Mouse (Mus musculus): ENCODE results near the gene Nthl1. TPM values are rescaled to one million over a fixed set of nuclear protein-coding genes. Genes with fewer than 3 reads are reported as not detected.

The Nthl1 gene
- 6.5 and 6.9 TPM in 2 replicates for polyA plus RNA-seq (2015; fragmentation: Nextera tagmentation; extraction: Ambion mirVana)

DNA sequence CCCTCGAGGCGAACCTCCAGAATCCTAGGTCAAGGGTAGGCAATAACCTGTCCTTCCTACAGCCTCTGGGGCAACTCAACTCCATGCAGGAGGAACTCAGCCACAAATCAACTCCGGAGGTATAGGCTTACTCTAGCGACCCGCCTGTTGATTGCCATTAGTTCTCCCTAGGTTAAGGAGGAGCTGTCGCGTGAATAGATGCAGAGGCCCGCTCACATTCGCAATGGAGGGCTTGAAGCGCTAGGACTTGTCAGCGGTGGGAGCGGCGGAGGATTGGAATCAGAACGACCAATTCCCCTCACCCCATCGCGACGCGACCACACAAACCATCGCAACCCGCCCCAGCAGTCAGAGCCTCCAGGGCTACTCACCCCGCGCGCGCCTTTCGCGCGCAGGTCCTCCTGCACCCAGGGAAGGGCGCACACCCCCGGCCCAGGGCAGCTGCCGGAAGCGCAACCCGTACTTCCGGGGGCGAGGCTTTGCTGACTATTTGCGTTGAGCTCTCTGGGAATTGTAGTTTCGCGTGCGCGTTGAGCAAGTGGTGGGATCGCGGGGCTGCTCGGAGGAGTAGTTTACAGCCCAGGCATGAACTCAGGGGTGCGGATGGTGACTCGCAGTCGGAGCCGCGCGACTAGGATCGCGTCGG lies at the start of gene Nthl1, which contains the start of gene Tsc2:
TSS of gene Nthl1 (plus strand) at position 514 of the 646 bp plus-strand sequence.
TSS of gene Tsc2 (minus strand) at position 464 of the 646 bp plus-strand sequence.

GRCm38 (mm10) chr17:24650070-24650616 lies 17.7 kb downstream of the Nthl1 start, which contains the start of gene Slc9a3r2:
Slc9a3r2 (minus strand) TSS chr17:24650327.

DNA sequence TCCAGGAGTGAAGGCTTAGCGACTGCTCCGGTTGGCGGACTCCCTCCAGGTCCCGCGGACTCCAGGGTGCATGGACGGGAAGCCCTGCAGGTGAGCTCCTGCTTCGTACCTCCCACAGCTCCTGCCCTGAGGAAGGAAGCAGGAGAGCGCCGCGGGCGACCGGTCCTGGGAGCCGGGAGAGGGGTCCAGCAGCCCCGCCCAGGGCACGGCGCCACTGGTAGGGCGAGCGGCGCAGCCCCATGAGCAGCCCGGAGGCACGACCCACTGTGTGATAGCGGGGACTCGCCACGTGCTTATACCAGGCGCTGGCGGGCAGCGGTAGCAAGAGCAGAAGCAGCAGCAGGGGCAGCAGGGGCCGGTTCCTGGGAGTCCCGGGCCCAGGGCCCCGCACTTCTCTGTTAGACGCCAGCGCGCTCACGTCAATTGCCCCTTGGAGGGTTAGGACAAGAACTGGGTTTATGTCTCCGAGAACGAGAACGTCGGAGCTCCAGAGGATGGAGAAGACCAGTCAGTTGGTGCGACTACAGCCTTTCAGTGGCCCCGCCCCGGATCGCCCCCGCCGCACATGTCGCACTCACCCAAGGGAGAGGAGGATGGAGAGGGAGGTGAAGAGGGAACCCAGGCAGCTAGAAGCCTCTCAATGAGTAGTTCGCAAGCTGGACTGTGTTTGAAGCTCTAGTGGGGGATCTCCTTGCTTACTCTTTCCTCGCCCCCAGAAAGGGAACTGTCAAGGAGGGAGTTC lies 25.7 kb downstream of the Nthl1 start, which contains the start of gene Npw:
TSS of gene Npw (minus strand) at position 441 of the 742 bp plus-strand sequence.

GRCm38 (mm10) chr17:24669545-24670245 lies 37.2 kb downstream of the Nthl1 start, which contains the start of gene Zfp598:
Zfp598 (plus strand) TSS chr17:24669687.

Small RNA genes lying within 50 kb of the gene (microRNA-seq; reads per million reads assigned to microRNA genes)
- gene Gm24589, result not detected

Other genes starting within 250 kb of the Nthl1 start
- 224 and 246 TPM in 2 replicates for gene Rnps1, start 218.1 kb upstream of the Nthl1 start, polyA plus RNA-seq (2015; fragmentation: Nextera tagmentation; extraction: Ambion mirVana)
- gene Eci1, start 206.0 kb upstream of the Nthl1 start, polyA plus RNA-seq (2015; fragmentation: Nextera tagmentation; extraction: Ambion mirVana), result 67.5 and 76.3 TPM in 2 replicates
- 2.2 and 2.7 TPM in 2 replicates for gene Dnase1l2, start 189.6 kb upstream of the Nthl1 start, polyA plus RNA-seq (2015; fragmentation: Nextera tagmentation; extraction: Ambion mirVana)
- 33.1 and 43.4 TPM in 2 replicates for gene E4f1, start 162.4 kb upstream of the Nthl1 start, polyA plus RNA-seq (2015; fragmentation: Nextera tagmentation; extraction: Ambion mirVana)
- gene Pgp, start 162.3 kb upstream of the Nthl1 start, polyA plus RNA-seq (2015; fragmentation: Nextera tagmentation; extraction: Ambion mirVana), result 108 and 113 TPM in 2 replicates
- 2.1 and 3.0 TPM in 2 replicates for gene Bricd5, start 158.8 kb upstream of the Nthl1 start, polyA plus RNA-seq (2015; fragmentation: Nextera tagmentation; extraction: Ambion mirVana)
- 24.4 and 25.9 TPM in 2 replicates for gene Mlst8, start 153.6 kb upstream of the Nthl1 start, polyA plus RNA-seq (2015; fragmentation: Nextera tagmentation; extraction: Ambion mirVana)
- 62.8 and 68.5 TPM in 2 replicates for gene Caskin1, start 144.1 kb upstream of the Nthl1 start, polyA plus RNA-seq (2015; fragmentation: Nextera tagmentation; extraction: Ambion mirVana)
- 50.6 and 60.2 TPM in 2 replicates for gene Traf7, start 104.7 kb upstream of the Nthl1 start, polyA plus RNA-seq (2015; fragmentation: Nextera tagmentation; extraction: Ambion mirVana)
- gene Rab26, start 98.5 kb upstream of the Nthl1 start, polyA plus RNA-seq (2015; fragmentation: Nextera tagmentation; extraction: Ambion mirVana), result 12.8 and 13.8 TPM in 2 replicates
- 23.6 and 24.9 TPM in 2 replicates for gene Pkd1, start 82.8 kb upstream of the Nthl1 start, polyA plus RNA-seq (2015; fragmentation: Nextera tagmentation; extraction: Ambion mirVana)
- 45.5 and 59.7 TPM in 2 replicates for gene Tsc2, start 50 bp upstream of the Nthl1 start, polyA plus RNA-seq (2015; fragmentation: Nextera tagmentation; extraction: Ambion mirVana)
- 82.2 and 84.4 TPM in 2 replicates for gene Slc9a3r2, start 17.6 kb downstream of the Nthl1 start, polyA plus RNA-seq (2015; fragmentation: Nextera tagmentation; extraction: Ambion mirVana)
- gene Npw, start 25.8 kb downstream of the Nthl1 start, polyA plus RNA-seq (2015; fragmentation: Nextera tagmentation; extraction: Ambion mirVana), result 0.93 and 1.2 TPM in 2 replicates
- 13.9 and 18.2 TPM in 2 replicates for gene Zfp598, start 37.0 kb downstream of the Nthl1 start, polyA plus RNA-seq (2015; fragmentation: Nextera tagmentation; extraction: Ambion mirVana)
- 269 and 290 TPM in 2 replicates for gene Syngr3, start 57.3 kb downstream of the Nthl1 start, polyA plus RNA-seq (2015; fragmentation: Nextera tagmentation; extraction: Ambion mirVana)
- gene Gfer, start 63.5 kb downstream of the Nthl1 start, polyA plus RNA-seq (2015; fragmentation: Nextera tagmentation; extraction: Ambion mirVana), result 38.1 and 38.9 TPM in 2 replicates
- 1.7 and 2.3 TPM in 2 replicates for gene Noxo1, start 63.6 kb downstream of the Nthl1 start, polyA plus RNA-seq (2015; fragmentation: Nextera tagmentation; extraction: Ambion mirVana)
- gene Tbl3, start 75.0 kb downstream of the Nthl1 start, polyA plus RNA-seq (2015; fragmentation: Nextera tagmentation; extraction: Ambion mirVana), result 43.3 and 47.7 TPM in 2 replicates
- gene Rnf151, start 85.4 kb downstream of the Nthl1 start, polyA plus RNA-seq (2015; fragmentation: Nextera tagmentation; extraction: Ambion mirVana), result not detected in 2 replicates
- 836 and 837 TPM in 2 replicates for gene Rps2, start 85.4 kb downstream of the Nthl1 start, polyA plus RNA-seq (2015; fragmentation: Nextera tagmentation; extraction: Ambion mirVana)
- 375 and 378 TPM in 2 replicates for gene Ndufb10, start 91.8 kb downstream of the Nthl1 start, polyA plus RNA-seq (2015; fragmentation: Nextera tagmentation; extraction: Ambion mirVana)
- gene Rpl3l, start 95.1 kb downstream of the Nthl1 start, polyA plus RNA-seq (2015; fragmentation: Nextera tagmentation; extraction: Ambion mirVana), result 0.27 and 0.40 TPM in 2 replicates
- gene Msrb1, start 104.0 kb downstream of the Nthl1 start, polyA plus RNA-seq (2015; fragmentation: Nextera tagmentation; extraction: Ambion mirVana), result 24.4 and 29.7 TPM in 2 replicates
- 0.20 and 0.57 TPM in 2 replicates for gene Hs3st6, start 120.3 kb downstream of the Nthl1 start, polyA plus RNA-seq (2015; fragmentation: Nextera tagmentation; extraction: Ambion mirVana)
- not detected in 2 replicates for gene Meiob, start 171.6 kb downstream of the Nthl1 start, polyA plus RNA-seq (2015; fragmentation: Nextera tagmentation; extraction: Ambion mirVana)
- gene Hagh, start 207.5 kb downstream of the Nthl1 start, polyA plus RNA-seq (2015; fragmentation: Nextera tagmentation; extraction: Ambion mirVana), result 101 and 108 TPM in 2 replicates
- gene Fahd1, start 217.7 kb downstream of the Nthl1 start, polyA plus RNA-seq (2015; fragmentation: Nextera tagmentation; extraction: Ambion mirVana), result 28.1 and 29.5 TPM in 2 replicates
- gene Igfals, start 233.3 kb downstream of the Nthl1 start, polyA plus RNA-seq (2015; fragmentation: Nextera tagmentation; extraction: Ambion mirVana), result 0.25 and 0.35 TPM in 2 replicates